Mouse (Mus musculus): ENCODE data around the gene Wipf2. TPM values are rescaled to one million over a fixed set of nuclear protein-coding genes. Genes with fewer than 3 reads are reported as not detected.
A peak's percentile ranks its signal among the peaks of the same experiment; 100 is the strongest.
"Not testable (repeated sequence)": the region's sequence is repeated elsewhere in the genome, so short reads cannot be mapped to it uniquely, and the experiment has no call there.

Gene Wipf2
- polyA plus RNA-seq, 1 experiment from 2014 or later = 3.7 TPM

DNA sequence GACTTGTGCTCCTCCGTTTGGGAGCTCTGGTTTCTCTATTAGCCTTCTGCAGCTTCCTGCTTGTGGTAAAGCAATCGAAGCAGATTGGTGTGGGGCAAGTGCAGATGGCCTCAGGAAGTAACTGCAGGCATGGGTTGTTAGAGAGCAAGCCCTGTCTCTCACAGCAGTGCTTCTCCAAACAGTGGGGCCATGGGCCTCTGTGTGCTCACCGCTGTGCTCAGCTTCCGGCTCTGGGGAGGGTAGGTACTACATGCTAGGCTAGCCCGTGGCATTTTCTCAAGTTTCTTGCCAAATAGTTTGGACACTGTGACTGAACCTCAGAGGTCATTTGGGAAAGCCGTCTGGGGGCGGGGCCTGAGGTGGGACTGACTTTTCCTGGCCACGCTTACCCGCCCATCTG is 54.8 kb downstream of the Wipf2 start:
- 67% methylated on average over 9 of the region's 9 CpGs for WGBS
- H3K9me3 ChIP-seq = no peaks in the 10 kb centered on the region
- H3K27ac ChIP-seq = no peak overlapping the region
- H3K36me3 ChIP-seq = peaks cover 19% of the 10 kb centered on the region
- no peak for ATAC-seq
- H3K4me3 ChIP-seq (replicated peaks) = no peak overlapping the region
- no peaks in the 10 kb centered on the region for H3K27me3 ChIP-seq (replicated peaks)
- H3K9ac ChIP-seq = no peak overlapping the region
- peaks cover 17% of the 10 kb centered on the region for H3K4me1 ChIP-seq (replicated peaks)
- no peak overlapping the region for H3K4me2 ChIP-seq (replicated peaks)

DNA sequence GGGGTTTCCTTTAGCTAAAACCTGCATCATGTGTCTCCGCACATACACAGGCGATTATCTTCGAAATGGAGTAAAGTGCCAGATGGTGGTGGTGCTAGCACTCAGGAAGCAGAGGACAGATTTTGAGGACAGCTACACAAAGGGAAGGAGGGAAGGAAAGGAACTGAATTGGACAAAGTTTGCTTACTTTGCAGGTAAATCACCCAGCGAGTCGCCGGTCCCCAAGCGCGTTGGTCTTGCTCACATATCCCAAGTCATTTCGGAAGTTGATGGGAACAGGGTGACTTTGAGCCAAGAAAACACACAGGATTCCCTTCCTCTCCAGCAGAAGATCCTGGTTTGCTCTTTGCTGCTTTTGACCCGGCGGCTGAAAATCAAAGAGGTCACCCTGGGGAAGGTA is 55.6 kb downstream of the Wipf2 start:
- Histone ChIP-seq H3K27me3 (replicated peaks) (no peaks in the 10 kb centered on the region), H3K4me2 (replicated peaks) (no peak overlapping the region), H3K4me1 (replicated peaks) (peaks cover 25% of the 10 kb centered on the region), H3K36me3 (peaks cover 14% of the 10 kb centered on the region), H3K9ac (no peak overlapping the region), H3K4me3 (replicated peaks) (no peak overlapping the region), H3K27ac (no peak overlapping the region), H3K9me3 (no peaks in the 10 kb centered on the region)
- 97% methylated on average over 11 of the region's 11 CpGs for WGBS
- ATAC-seq = no peak

GRCm38 (mm10) chr11:98921813-98922212 is 58.4 kb downstream of the Wipf2 start:
- H3K4me3 ChIP-seq (replicated peaks); H3K27ac ChIP-seq; H3K9me3 ChIP-seq; H3K4me2 ChIP-seq (replicated peaks); H3K9ac ChIP-seq; ATAC-seq; H3K27me3 ChIP-seq (replicated peaks): not testable (repeated sequence)
- peaks cover 53% of the 10 kb centered on the region for H3K4me1 ChIP-seq (replicated peaks)
- H3K36me3 ChIP-seq = peaks cover 11% of the 10 kb centered on the region
- WGBS = 45% methylated on average over 15 of the region's 15 CpGs

DNA sequence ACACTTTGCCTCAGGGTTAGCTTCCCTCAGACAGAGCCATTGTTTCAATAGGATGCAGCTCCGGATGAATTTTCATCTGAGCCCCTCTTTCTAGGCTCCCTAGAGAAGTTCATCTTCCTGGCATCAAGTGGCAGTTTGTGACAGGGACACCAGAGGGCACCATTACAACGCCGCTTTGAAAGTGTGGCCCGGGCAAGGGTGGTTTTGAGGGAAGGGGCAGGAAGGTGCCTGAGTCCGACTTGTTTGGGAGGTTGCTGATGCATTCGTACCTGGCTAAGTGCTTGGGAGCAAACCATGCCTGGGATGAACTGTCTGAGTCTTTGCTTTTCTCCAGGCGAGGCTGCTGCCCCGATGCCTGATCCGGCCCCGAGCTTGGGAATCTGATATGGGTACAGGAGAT is 58.9 kb downstream of the Wipf2 start:
- ATAC-seq; H3K27me3 ChIP-seq (replicated peaks); H3K9me3 ChIP-seq; H3K4me3 ChIP-seq (replicated peaks): not testable (repeated sequence)
- Histone ChIP-seq H3K4me1 (replicated peaks) (peaks cover 58% of the 10 kb centered on the region), H3K4me2 (replicated peaks) (peak overlapping the region; percentile 22; the same call in 1 of the 2 replicates), H3K27ac (peak overlapping the region; percentile 64), H3K9ac (peak overlapping the region; percentile 12; the same call in 1 of the 2 replicates), H3K36me3 (peaks cover 11% of the 10 kb centered on the region)
- 37% methylated on average over 10 of the region's 10 CpGs for WGBS

GRCm38 (mm10) chr11:98922851-98923711 is 59.6 kb downstream of the Wipf2 start:
- not testable (repeated sequence) for H3K27me3 ChIP-seq (replicated peaks); H3K9me3 ChIP-seq; H3K4me3 ChIP-seq (replicated peaks)
- peaks cover 59% of the 10 kb centered on the region for H3K4me1 ChIP-seq (replicated peaks)
- 28% methylated on average over 16 of the region's 16 CpGs for WGBS
- peak overlapping the region; percentile 12; the same call in 1 of the 2 replicates for H3K9ac ChIP-seq
- H3K36me3 ChIP-seq = peaks cover 11% of the 10 kb centered on the region
- ATAC-seq = peak; percentile 79
- peak overlapping the region; percentile 93 for H3K27ac ChIP-seq
- H3K4me2 ChIP-seq (replicated peaks) = peak overlapping the region; percentile 22; the same call in 1 of the 2 replicates

GRCm38 (mm10) chr11:98924633-98925175 is 61.3 kb downstream of the Wipf2 start:
- WGBS = 38% methylated on average over 5 of the region's 5 CpGs

GRCm38 (mm10) chr11:98925265-98925721 is 61.9 kb downstream of the Wipf2 start:
- ATAC-seq = peak; percentile 19
- Histone ChIP-seq H3K27ac (peak overlapping the region; percentile 93), H3K4me1 (replicated peaks) (peaks cover 75% of the 10 kb centered on the region), H3K4me2 (replicated peaks) (peak overlapping the region; percentile 40), H3K4me3 (replicated peaks) (no peak overlapping the region), H3K9ac (no peak overlapping the region), H3K27me3 (replicated peaks) (no peaks in the 10 kb centered on the region), H3K9me3 (no peaks in the 10 kb centered on the region), H3K36me3 (no peaks in the 10 kb centered on the region)
- WGBS = 10% methylated on average over 10 of the region's 10 CpGs

More at GRCm38 (mm10) chr11:98924633-98925175, 61.3 kb downstream of the Wipf2 start:
- Histone ChIP-seq H3K4me3 (replicated peaks) (no peak overlapping the region), H3K27me3 (replicated peaks) (no peaks in the 10 kb centered on the region), H3K4me1 (replicated peaks) (peaks cover 69% of the 10 kb centered on the region), H3K9ac (no peak overlapping the region), H3K36me3 (peaks cover 1% of the 10 kb centered on the region; the same call in 1 of the 2 replicates), H3K9me3 (no peaks in the 10 kb centered on the region), H3K27ac (peak overlapping the region; percentile 93), H3K4me2 (replicated peaks) (peak overlapping the region; percentile 40; the same call in 1 of the 2 replicates)
- no peak for ATAC-seq

DNA sequence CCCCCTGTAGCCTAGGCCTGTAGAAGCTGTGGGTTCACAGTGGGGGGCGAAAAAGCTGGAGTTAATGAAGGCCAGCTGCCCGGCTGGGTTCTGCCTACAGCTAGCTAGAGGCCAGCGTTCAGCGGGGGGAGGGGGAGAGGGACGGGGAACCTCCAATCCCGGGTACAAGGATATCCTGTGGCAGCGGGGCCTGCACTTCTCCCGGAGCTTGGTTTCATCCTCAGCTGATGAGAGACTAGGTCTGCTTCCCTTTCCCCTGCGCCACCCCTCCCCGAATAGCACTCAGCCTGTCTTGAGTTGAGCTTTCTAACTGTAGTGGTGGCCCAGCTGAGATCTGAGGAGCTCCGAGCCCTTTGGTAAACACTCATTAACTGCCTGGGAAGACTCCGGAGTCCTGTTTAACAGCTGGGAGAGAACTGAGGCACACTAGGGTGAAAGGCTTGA is 62.5 kb downstream of the Wipf2 start:
- peaks cover 81% of the 10 kb centered on the region for H3K4me1 ChIP-seq (replicated peaks)
- peak; percentile 18 for ATAC-seq

GRCm38 (mm10) chr11:98926553-98926952 is 63.1 kb downstream of the Wipf2 start:
- H3K4me3 ChIP-seq (replicated peaks) = no peak overlapping the region
- no peaks in the 10 kb centered on the region for H3K9me3 ChIP-seq
- no peak for ATAC-seq
- no peaks in the 10 kb centered on the region for H3K27me3 ChIP-seq (replicated peaks)
- 0 out of 2 replicates have a peak overlapping the region, but pooled peaks have one; percentile 17 for H3K9ac ChIP-seq
- WGBS = 68% methylated on average over 7 of the region's 7 CpGs
- H3K4me1 ChIP-seq (replicated peaks) = peaks cover 88% of the 10 kb centered on the region
- no peaks in the 10 kb centered on the region for H3K36me3 ChIP-seq
- H3K4me2 ChIP-seq (replicated peaks) = peak overlapping the region; percentile 40
- H3K27ac ChIP-seq = peak overlapping the region; percentile 93

More for the DNA sequence above, 62.5 kb downstream of the Wipf2 start:
- Histone ChIP-seq H3K9ac (0 out of 2 replicates have a peak overlapping the region, but pooled peaks have one; percentile 17), H3K4me2 (replicated peaks) (peak overlapping the region; percentile 40), H3K27ac (peak overlapping the region; percentile 93), H3K36me3 (no peaks in the 10 kb centered on the region), H3K9me3 (no peaks in the 10 kb centered on the region), H3K27me3 (replicated peaks) (no peaks in the 10 kb centered on the region), H3K4me3 (replicated peaks) (no peak overlapping the region)
- WGBS = 8% methylated on average over 12 of the region's 12 CpGs

- Histone ChIP-seq H3K27ac (peak within 1 kb of the TSS; percentile 93), H3K36me3 (no peaks in the 10 kb centered on the region), H3K9me3 (no peaks in the 10 kb centered on the region), H3K4me2 (replicated peaks) (peak within 1 kb of the TSS; percentile 59), H3K9ac (peak within 1 kb of the TSS; percentile 78), H3K27me3 (replicated peaks) (no peaks in the 10 kb centered on the region), H3K4me3 (replicated peaks) (peak within 1 kb of the TSS; percentile 57), H3K4me1 (replicated peaks) (peaks cover 91% of the 10 kb centered on the region)
- 7% methylated on average over 21 of the region's 21 CpGs for WGBS
- no peak for ATAC-seq
Observed at GRCm38 (mm10) chr11:98927438-98928076, 64.1 kb downstream of the Wipf2 start, which contains the start of gene Rara. Gene Rara, plus strand, starts transcription at chr11:98927818.

- ATAC-seq = no peak
- peak overlapping the region; percentile 57 for H3K4me3 ChIP-seq (replicated peaks)
- peak overlapping the region; percentile 78 for H3K9ac ChIP-seq
- H3K9me3 ChIP-seq = no peaks in the 10 kb centered on the region
- H3K36me3 ChIP-seq = no peaks in the 10 kb centered on the region
- H3K27me3 ChIP-seq (replicated peaks) = no peaks in the 10 kb centered on the region
- peak overlapping the region; percentile 59 for H3K4me2 ChIP-seq (replicated peaks)
- H3K4me1 ChIP-seq (replicated peaks) = peaks cover 95% of the 10 kb centered on the region
- peak overlapping the region; percentile 10; the same call in 1 of the 2 replicates for H3K27ac ChIP-seq
- WGBS = 10% methylated on average over 12 of the region's 12 CpGs
Observed at GRCm38 (mm10) chr11:98928186-98928893, 64.9 kb downstream of the Wipf2 start.
